Mouse (Mus musculus) ovary, postnatal 36 days (tissue): ENCODE data around the gene Zfp13.
"Not testable (repeated sequence)": the region's sequence is repeated elsewhere in the genome, so short reads cannot be mapped to it uniquely, and the experiment has no call there.

Experiments used
- DNase-seq: peaks from one replicate; pipeline ENCODE4 v3.0.0; 2022; ENCODE audit warnings: low spot score, mixed read lengths

The Zfp13 gene

DNA sequence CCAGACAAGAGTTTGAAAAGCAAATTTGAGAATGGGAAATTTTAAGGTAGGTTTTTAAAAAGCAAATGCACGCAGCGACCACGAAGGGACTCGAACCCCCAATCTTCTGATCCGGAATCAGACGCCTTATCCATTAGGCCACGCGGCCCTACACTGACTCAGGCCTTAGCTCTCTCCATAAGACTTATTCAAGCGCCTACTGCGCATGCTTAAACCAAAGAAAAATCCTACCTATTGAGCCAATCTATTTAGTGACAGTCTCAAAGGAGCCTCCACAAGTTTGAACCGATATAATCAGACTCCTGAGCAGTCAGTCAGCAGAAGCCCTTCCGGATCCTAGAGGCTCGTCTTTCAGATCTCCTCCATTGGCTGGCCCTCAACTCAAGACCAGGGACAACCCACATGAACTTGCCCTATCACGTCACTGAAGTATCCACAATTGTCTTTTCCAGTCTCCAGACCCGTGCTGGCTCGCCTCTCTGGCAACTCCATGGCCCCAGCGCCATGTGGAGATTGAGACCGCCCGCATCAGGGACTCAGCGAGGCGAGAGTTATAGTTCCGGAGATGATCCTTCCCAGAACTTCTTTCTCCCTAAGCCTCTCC is 49.0 kb downstream of the Zfp13 start:
- peak; percentile 87 for DNase-seq

DNA sequence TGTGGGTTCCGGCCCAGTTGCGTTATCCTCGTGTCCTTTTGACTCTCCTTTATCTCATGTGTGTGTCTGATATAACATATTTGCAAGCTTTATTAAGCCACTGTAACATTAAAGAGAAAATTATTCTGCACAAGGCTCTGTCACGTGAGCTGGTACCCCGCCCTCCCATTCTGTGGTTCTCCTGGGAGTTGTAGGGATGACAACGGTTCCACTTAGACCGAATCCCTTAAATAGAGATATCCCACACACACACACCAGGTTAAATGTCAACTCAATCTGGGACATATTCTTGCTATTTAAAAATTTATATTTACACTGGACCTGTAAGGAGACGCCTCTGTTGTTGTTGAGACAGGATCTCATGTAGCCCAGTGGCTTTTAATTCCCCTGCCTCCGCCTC is 49.8 kb downstream of the Zfp13 start:
- DNase-seq = no peak

DNA sequence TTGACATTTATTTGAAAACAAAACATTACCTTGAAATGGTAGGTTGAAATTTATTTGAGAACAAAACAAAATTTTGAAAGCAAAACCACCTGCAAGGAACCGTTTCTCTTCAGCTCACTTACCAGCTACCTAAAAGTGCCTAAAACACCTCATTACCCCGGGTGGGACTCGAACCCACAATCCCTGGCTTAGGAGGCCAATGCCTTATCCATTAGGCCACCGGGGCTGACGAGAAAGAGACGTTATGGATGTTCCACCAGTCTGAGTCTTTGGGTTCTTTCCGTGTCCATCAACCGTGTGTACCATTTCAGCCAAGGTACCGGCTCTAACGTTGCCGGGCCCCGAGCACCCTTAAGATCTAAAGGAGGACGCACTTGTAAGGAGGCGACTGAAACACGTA is 50.7 kb downstream of the Zfp13 start:
- peak; percentile 73 for DNase-seq

DNA sequence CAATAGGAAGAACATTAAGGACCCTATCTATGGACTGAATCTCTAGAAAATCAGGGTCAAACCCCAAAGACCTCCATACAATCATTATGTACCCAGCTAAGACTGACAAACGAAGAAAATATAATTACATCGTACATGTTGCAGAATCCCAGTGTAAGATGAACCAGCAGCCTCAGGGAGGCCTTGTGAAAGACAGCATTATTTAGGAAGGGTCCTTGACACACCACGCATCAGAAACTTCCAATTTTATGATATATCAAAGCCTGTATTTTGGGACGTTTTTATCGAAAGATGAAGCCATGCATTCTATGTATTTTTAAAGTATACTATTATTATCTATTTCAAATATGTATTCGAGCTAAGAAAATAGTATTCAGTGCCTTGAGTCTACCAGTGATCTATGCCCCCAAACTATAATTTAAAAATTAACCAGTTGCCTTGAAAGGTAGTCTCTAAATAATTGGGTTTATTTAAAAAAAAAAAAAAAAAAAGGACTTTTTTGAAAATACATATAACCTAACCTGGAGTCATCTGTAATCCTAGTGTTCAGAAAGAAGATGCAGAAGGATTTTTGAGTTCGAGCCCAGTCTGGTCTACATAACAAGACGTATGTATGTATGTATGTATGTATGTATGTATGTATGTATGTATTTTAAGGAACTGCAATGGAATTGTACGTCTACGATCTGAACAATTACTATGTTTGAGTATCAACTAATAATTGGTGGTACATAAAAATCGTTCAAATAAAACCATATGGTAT is 51.4 kb downstream of the Zfp13 start:
- no peak for DNase-seq

DNA sequence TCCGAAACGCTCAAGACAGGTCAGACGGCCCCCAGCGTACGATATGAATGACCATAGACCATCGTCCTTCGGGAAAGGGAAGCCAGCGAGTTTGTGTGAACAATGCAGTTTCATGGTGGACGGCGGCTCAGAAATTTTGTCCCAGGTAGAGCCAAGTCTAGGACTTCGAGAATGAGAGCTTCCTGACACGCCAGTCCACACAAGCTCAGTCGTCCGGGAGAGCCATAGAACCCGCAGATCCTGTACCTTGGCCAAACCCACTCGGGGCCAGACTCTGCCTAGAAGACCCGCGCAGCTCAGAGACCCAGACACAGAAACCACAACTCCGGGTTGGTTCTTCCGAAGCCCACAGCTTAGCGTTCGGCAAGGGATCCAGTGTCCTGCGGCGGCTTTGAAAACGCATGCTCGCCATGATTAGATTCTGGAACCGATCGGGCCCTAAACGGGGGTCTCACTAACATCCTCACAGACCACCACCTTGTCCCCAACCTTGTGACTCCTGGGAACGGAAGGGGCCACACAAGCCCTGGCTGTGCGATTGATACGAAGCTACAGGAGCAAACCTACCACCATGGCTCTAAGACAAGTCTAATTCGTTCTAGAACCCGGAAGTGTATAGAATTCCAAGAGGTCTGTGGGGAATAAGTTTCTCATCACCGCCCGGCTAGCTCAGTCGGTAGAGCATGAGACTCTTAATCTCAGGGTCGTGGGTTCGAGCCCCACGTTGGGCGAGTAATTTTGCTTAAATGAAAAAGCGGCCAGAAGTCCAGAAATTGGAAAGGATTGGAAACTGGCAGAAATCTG is 52.4 kb downstream of the Zfp13 start:
- DNase-seq = peak; percentile 74

DNA sequence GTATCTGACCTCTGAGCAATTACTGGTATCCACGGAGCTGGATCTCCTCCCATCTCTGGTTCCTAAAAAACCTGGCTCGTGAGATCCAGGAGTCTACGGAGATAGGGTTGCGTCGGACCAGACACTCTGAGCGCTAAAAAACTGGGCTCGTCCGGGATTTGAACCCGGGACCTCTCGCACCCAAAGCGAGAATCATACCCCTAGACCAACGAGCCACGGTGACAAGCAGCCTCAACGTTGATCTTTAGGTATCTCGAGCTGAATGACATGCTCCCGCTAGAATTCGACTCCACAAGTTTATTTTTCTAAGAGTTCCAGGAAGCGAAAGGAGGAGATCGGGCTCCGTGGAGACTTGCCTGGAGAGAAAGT is 53.0 kb downstream of the Zfp13 start:
- DNase-seq = peak; percentile 71

DNA sequence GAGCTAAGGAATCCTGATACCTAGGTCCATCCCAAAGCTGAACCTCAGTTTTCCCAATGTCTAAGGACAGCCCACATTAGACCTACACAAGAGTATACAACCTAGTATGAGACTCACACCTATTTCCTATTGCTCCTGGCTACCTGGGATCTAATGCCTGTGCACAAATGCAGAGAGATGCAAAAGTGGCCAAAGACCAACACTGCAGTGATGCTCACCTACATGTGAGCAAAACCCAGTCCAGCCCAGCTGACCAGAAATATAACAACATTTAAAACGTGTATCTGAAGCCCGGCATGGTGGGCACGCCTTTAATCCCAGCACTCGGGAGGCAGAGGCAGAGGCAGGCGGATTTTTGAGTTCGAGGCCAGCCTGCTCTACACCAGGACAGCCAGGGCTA is 53.4 kb downstream of the Zfp13 start:
- no peak for DNase-seq

DNA sequence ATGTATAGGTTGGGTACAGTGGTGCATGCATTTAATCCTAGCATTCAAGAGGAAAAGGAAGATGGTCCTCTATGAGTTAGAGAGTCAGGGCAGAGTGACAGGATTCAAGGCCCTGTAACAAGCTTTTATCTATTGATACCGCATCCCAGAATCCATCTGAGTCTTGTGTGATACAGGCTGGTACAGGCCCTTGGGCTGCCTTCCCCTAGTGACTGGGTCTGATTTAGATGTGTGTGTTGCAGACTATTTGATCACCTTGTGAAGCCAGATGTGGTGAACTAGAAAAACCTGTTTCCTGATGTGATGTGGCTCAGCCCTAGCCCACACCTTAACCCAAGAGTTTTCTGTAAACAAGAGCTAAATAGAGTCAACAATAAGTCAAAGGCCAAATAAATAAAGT is 54.5 kb downstream of the Zfp13 start:
- DNase-seq = no peak

DNA sequence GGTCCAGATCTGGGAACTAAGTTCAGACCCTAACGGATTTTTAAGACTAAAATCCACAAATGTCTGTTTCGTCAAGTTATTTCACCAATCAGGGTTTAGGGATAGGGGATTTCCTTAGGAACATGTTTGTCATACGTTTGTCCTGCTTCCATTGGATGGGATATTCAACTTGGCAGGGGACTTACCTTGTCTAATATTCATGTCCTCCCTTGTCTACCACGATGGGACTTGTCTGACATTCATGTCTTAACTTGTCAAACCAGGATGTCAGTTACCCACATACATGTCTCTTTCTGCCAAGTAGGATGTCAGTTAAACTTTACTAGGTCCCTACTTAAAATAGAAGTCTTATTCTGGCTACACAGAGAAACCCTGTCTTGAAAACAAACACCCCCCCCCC is 55.3 kb downstream of the Zfp13 start:
- DNase-seq = no peak

DNA sequence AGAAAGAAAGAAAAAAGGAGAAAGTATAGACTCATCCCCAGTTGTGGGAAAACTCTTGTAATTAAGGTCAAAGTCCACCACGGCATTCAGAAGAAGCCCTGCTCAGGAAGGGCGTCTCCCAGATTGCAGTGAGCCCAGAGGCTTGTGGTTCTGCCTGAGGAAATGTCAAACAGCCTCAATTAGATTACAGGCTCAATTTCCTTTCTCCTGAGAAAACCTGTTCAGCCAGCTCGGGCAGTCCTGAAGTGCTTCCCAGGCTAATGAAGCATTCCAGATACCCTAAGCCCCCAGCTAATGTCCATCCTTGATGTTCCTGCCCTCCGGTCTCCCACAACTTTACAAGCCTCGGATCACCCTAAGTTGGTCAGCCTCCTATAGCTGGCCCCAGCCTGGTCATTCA is 56.0 kb downstream of the Zfp13 start:
- no peak for DNase-seq

DNA sequence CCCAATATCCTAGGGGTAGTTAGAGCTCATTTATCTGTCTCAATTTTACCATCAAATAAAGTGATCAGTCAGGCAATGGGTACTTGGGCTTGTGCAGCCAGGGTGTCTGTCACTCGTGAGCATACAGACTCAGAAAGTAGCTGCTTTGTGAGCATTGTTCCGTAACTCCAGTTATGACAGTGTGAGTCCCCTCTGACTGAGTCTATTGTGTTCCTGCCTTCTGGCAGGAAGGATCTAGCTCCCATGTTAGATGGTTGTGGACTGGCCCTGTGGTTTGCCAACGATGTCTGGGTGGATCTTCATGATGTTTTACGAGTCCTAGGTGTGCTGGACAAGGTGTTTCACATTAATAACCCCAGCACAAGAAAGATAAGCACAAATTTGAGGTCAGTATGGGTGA is 56.5 kb downstream of the Zfp13 start:
- no peak for DNase-seq

DNA sequence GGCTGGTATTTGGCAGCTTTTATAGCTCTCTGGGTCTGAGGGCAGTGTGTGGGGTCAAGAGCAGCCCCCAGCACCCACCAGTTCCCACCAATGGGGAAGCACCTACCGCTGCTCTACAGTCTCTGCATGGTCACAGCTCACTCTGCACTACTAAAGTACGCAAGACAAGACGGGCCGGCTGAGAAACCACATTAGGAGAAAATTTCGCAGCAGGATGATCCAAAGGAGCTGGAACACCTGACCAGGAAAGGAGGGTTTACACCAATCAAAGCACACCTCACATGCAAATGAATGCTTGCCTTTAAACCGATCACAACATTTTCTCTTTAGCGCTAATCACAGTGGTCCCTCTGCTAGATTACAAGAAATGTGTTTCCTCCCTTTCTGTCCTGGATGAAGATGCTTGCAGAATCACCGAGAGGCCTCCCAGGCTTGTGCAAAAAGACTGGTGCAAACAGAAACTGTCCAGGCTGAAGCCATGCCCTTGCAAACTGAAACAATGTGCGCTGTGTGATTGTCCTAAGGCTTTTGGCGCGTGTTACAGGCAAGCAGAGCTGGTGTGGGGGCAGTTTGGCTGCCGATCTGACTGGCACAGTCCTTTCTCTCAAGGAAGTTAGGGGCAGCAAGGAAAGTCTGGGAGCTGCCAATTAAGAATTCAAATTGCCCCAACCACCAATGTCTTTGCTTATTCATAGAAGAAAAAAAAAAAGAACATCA is 57.1 kb downstream of the Zfp13 start:
- DNase-seq = no peak

DNA sequence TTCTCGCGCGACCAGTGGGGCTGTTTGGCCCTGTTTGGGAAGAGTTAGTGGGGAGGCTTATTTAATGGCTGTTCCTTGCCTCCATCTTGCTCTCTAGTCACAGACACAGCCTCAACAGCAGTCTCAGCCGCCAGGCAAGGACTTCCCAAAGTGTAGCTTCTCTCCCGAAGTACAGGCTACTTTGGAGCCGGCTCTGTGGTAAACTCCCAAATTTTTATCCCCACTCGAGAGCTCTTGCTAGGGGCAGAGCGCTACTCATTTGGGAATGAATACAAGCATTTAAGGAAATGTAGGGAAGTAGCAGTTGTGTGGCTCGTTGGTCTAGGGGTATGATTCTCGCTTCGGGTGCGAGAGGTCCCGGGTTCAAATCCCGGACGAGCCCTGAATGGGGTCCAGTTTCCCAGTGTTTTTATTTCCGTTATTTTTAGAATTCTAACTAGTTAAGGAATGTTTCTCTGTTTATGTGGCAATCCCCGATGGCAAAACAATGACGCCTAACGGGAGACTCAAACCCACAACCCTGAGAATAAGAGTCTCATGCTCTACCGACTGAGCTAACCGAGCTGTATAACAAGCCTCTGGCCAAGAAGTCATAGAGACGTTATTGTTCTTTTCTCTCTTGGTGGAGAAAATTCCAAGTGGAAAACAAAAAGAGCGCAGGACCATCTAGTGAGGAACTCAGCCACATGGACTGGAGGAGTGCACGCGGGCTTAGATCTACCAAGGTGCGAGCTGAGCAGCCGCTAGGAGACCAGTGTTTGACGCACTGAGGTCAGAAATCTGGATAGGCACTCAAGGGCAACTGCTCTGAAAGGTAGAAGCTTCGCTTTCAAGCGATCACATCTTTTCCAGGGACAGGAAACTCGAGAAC is 58.4 kb downstream of the Zfp13 start:
- DNase-seq = no peak

DNA sequence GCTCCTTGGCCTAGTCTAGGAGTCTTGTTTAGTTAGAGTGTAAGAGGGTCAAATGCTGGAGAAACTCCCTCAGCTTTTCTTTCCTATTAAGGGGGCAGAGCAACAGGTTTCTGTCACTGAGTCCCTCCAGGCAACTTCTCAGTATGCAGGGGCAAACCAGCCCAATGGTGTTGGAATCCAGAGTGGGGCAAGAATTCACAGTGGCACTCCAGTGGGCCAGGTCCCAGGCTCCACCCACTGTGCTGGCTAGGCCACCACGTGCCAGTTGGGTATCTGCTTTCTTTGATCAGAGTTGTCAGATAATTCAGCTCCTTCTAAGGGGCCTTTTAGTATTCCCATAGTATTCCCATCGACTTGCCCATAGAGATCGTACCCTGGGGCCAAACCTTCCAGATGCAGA is 59.2 kb downstream of the Zfp13 start:
- no peak for DNase-seq

DNA sequence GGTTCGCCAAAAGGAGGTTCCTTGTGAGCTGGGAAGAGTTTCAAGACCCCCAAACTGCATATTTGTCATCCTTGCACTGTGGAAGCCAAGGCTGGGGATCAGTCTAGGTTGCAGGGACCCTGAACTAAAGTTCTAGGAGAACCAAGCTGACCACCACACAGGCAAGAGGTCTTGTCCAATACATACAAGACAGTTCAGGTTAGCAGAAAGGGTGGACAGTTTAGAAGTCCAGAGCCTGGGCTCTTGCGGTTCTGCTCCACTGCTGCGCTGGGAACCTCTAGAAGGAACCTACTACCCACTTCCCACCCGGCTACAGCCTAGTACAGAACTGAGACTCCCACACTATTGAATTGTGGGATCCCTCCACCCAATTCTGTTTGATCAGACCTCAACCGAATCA is 59.7 kb downstream of the Zfp13 start:
- no peak for DNase-seq

DNA sequence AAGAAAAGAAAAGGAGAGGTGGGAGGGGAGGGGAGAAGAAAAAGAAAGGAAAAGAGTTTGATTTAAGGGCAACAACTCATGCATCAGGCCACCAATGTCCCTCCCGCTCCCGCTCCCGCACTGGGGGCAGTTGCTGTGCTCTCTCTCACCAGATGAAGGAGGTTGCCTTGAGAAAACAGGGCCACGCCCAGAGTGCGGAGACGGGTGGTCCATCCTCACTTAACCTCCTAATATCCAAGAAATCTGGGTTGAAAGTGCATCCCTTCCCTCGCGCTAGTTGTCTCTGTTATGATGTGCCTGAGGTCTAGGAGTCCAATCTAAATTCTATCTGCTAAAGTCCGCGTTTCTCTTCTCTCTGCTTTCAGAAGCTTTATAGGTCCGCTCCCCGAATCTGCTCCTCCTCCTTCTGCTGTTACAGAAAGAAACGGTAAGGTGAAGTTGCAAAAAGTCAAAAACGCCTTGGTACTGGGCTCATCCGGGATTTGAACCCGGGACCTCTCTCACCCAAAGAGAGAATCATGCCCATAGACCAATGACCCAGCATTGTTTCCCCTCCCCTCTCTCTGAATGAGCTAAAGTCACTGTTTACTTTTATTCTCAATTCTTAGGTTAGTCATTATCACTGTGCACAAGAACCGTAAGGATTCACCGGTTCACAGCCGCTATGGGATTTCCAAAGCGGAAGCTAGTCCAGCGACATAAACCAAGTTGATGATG is 60.8 kb downstream of the Zfp13 start:
- no peak for DNase-seq

DNA sequence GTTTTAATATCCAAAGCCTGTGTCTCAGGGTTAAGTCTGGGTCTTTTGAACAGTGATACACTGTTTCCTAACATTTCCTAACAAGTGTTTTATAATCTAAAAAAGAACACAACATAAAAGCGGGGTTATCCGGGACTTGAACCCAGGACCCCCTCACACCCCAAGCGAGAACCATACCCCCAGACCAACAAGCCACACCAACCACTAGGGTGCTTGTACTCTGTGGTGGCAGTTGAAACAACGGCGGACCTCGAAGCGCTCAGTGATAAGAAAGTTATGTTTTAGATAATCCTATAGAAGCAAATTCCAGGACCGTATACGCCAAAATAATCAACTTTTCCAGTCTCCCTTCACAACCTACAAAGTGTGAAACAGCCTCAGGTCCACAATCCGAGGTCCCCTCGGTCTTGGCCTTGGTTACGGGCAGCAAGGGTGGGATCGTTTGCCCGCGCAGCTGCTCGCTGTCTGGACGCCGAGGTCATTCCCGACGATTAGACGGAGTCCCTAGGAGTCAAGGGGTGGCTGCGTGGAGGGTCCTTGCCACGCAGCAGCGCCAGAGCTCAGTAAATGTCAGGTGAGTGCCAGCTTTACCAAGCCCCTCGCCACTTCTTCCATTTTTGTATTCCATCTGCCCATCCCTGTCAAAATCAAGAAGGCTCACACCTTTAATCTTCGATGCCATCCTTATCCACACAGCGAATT is 61.6 kb downstream of the Zfp13 start:
- no peak for DNase-seq

DNA sequence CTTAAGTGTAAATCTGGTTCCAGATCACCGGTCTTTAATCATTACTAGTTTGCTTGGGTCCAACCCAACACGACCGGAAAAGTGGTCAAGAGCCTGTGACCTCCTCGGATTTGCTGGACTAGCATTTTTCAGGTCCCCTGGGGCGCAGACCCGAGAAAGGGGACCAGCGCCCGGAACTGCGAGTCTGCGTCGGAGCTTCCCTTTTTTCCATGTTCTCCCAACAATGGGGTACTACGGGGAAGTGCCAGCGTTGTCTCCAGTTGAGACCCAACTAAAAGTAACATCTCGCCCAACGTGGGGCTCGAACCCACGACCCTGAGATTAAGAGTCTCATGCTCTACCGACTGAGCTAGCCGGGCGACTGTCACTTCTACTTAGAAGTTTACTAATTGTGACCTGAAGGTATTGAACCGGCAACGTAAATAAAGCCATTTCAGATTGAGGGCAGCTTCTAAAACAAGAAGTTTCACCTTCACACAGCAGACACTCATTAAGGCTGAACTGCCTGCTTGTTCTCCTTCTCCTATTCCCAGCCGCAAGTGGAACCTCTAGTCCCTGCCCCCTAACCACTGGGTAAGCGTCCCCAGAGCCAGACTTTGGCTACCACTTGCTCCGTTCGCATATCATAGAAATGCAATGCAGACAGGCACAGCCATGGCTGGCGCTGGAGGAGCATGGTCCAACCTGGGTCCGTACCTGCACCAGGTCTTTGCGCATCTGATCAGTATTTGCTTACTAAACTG is 64.1 kb downstream of the Zfp13 start:
- not testable (repeated sequence) for DNase-seq
